Mouse (Mus musculus) lung, adult 2 months (tissue): ENCODE results near the gene Usp45.

Experiments
- CTCF ChIP-seq: fragments of 200-500 bp; IDR thresholded peaks from 2 replicates; pipeline ENCODE4 v1.5.1; 2011; ENCODE audit warnings: mild to moderate bottlenecking, low read length, control low read depth; ENCODE audit not compliant: insufficient read depth
- POLR2A ChIP-seq: fragments of 200-500 bp; IDR thresholded peaks from 2 replicates; pipeline ENCODE4 v1.6.1; 2011; ENCODE audit warnings: low read depth, mild to moderate bottlenecking, control low read depth, low read length, borderline replicate concordance; ENCODE audit errors: extremely low read depth

GRCm38 (mm10) chr4:21801013-21801412 is 34.1 kb downstream of the Usp45 start:
- TF ChIP-seq CTCF (no peak), POLR2A (no peak)
